Mouse (Mus musculus) bone marrow, adult 2 months (tissue): ENCODE results near the gene Fam213a. TPM values are rescaled to one million over a fixed set of nuclear protein-coding genes. Genes with fewer than 3 reads are reported as not detected.

Experiments used
- H3K27ac ChIP-seq: fragments of 200-500 bp; 2 replicates; pipeline ENCODE4 v1.5.1; 2012; ENCODE audit warnings: low read depth, mild to moderate bottlenecking, control low read depth, inconsistent platforms, low read length; ENCODE audit not compliant: control insufficient read depth, poor library complexity, insufficient read depth
- H3K4me1 ChIP-seq: fragments of 200-500 bp; 2 replicates; pipeline ENCODE4 v1.6.1; 2011; ENCODE audit warnings: low read length; ENCODE audit not compliant: control insufficient read depth, insufficient read depth
- H3K4me3 ChIP-seq: fragments of 200-500 bp; replicated peaks from 2 replicates; pipeline ENCODE3; 2011; ENCODE audit warnings: mild to moderate bottlenecking, low read depth, low read length, control low read depth; ENCODE audit not compliant: control insufficient read depth
- CTCF ChIP-seq: fragments of 200-500 bp; IDR thresholded peaks from 2 replicates; pipeline ENCODE4 v1.5.1; 2011; ENCODE audit warnings: low read length, control low read depth; ENCODE audit not compliant: control insufficient read depth, insufficient read depth
- POLR2A ChIP-seq: fragments of 200-500 bp; IDR thresholded peaks from 2 replicates; pipeline ENCODE4 v1.6.1; 2011; ENCODE audit warnings: low read depth, mild to moderate bottlenecking, control low read depth, low read length, borderline replicate concordance; ENCODE audit not compliant: control insufficient read depth
- WGBS: fragments of 180-500 bp; shearing (Covaris S2); methylation state at CpG from one replicate; pipeline ENCODE4 v1.1.7; 2018; 5-methylcytosine and 5-hydroxymethylcytosine counted together
- polyA plus RNA-seq: library from polyadenylated mRNA; stranded (reverse); fragments of >200 nt; gene quantifications from 2 replicates; pipeline ENCODE4 v1.2.4, GENCODE M21; 2011; ENCODE audit warnings: low replicate concordance; ENCODE audit not compliant: missing spikeins, insufficient read depth, insufficient read length

Gene Fam213a
- polyA plus RNA-seq, 1 experiment = 114 TPM

DNA sequence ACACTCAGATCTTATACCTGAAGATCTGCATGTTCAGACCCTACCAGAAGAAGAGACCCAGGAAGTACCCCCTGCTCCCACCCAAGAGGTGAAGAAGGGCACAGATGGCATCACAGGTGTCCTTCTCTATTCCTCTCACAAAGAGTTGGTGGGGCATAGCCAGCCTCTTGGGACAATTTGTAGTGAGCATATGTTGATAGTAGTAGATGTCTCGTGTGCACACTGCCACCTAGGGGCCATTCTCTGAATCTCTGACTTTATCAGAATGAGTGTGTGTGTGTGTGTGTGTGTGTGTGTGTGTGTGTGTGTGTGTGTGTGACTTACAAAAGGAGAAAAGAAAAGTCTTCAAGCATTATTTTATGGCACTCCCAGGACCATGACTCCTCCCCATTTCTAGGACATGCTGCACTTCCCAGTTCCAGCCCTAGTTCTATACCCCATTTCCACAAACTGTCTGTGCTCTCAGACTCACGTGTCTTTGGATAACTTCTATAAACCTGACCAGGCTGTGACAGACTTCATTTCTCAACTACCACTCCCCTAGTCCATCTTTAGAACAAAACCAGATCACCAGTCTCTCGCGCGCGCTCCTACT, 38.4 kb downstream of the Fam213a start:
- TF ChIP-seq POLR2A = no peak
- peak; percentile 21; the same call in 1 of the 2 replicates for TF ChIP-seq CTCF
- Histone ChIP-seq H3K27ac (no peak overlapping the region), H3K4me3 (no peak overlapping the region), H3K4me1 (peaks cover 2% of the 10 kb centered on the region; the same call in 1 of the 2 replicates)
- 76% methylated on average over 6 of the region's 6 CpGs for WGBS

DNA sequence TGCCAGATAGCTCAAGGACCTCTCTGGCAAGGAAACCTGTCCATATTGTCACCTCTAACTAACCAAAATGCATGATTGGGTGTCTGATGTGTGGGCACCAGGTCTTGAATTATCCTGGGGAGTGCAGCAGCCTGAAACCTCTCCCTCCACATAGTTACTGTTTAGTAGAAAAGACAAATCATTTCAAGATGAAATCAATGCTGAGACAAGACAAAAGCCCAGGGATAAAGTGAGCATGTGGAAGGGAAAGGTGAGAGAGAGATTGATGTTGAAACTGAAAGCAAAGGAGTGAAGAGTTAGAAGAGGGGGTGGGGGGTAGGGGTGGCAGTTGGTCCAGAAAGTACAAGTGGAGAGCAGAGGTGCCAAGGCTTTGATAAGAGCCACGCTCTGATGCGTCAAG, 45.5 kb downstream of the Fam213a start:
- 62% methylated on average over 2 of the region's 2 CpGs for WGBS
- H3K4me3 ChIP-seq = no peak overlapping the region
- H3K4me1 ChIP-seq = peaks cover 7% of the 10 kb centered on the region

DNA sequence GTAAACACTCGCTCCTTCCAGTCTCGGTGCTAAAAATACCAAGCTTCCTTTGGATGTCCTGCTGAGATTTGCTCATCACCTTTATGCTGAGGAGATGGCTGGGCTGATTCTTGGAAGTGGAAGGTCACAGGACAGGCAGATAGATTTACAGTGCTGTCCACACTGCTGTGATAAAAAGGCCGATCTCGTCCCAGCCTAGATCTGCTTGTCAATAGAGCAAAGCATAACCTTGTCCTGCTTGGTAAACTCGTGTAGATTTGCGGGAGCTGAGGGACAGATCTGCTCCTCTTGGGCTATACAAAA, 46.0 kb downstream of the Fam213a start:
- peak overlapping the region; percentile 81 for H3K27ac ChIP-seq
- 9% methylated on average over 6 of the region's 6 CpGs for WGBS
- H3K4me1 ChIP-seq = peaks cover 11% of the 10 kb centered on the region
- H3K4me3 ChIP-seq = peak overlapping the region; percentile 84
- TF ChIP-seq POLR2A (no peak), CTCF (no peak)

More for the DNA sequence above, 45.5 kb downstream of the Fam213a start:
- H3K27ac ChIP-seq = no peak overlapping the region
- TF ChIP-seq CTCF = no peak
- TF ChIP-seq POLR2A = no peak

DNA sequence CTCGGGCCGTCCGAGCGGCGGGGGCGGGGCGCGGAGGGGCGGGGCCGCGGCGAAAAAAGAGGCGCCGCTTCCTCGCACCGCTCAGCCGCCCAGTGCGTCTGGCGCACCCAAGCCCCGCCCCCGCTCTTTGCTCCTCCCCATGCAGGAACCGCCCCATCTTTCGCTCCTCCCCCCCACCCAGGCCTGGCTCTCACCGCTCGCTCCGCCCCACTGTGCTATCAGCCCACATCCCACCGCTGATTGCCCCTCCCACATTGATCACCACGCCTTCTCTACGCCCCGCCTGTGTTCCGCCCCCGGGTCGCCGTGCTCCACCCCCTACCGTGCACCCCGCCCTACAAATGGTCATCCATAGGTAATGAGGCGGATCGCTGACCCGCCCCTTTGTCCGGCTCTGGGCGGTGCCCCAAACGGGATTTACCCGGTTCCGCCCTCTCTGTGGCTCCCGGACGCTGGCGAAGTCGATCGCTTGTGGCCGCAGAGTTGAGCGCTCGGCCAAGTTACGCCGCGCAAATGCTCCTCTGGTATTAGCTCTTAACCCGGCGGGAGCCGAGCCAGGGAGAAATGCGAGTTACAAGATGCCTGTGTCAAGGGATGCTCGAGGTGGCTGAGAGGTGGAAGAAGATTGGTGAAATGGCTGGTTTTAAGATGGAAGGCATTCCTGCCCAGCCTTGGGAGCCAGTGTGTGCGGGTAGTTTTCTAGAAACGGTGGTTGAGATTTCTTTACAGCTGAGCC, 46.6 kb downstream of the Fam213a start:
- Histone ChIP-seq H3K27ac (peak overlapping the region; percentile 98), H3K4me3 (peak overlapping the region; percentile 84), H3K4me1 (peaks cover 11% of the 10 kb centered on the region)
- WGBS = under 1% methylated on average over 59 of the region's 62 CpGs
- TF ChIP-seq CTCF = no peak
- TF ChIP-seq POLR2A = peak; percentile 14; the same call in 1 of the 2 replicates

DNA sequence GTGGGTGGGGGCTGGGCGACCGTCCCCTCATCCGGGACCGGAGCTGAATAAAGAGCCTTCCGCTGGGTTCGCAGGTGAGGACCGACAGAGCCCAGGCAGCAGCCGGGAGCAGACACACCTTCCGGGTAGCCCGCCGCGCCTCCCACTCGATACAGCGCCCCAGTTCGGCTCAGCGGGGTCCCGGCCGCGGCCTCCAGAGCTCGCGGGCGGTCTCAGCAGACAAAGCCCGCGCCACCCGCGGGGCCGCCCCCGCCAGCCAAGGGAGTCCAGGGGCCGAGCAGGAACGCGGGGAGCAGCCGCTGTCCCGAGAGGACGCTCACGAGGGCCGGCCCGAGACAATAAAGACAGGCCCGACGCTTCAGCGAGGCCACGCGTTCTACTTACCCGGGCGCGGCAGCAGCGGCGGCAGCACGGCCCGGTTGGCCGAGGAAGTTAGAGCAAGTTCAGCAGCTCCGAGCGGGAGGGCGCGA, 47.2 kb downstream of the Fam213a start, which contains the start of gene Tspan14:
Tspan14 (minus strand) TSS at position 416 of the 470 bp plus-strand sequence.
- Histone ChIP-seq H3K27ac (peak within 1 kb of the TSS; percentile 98), H3K4me3 (peak within 1 kb of the TSS; percentile 84), H3K4me1 (peaks cover 11% of the 10 kb centered on the region)
- peak; percentile 88; the same call in 1 of the 2 replicates for TF ChIP-seq POLR2A
- TF ChIP-seq CTCF = no peak
- WGBS = under 1% methylated on average over 54 of the region's 54 CpGs

DNA sequence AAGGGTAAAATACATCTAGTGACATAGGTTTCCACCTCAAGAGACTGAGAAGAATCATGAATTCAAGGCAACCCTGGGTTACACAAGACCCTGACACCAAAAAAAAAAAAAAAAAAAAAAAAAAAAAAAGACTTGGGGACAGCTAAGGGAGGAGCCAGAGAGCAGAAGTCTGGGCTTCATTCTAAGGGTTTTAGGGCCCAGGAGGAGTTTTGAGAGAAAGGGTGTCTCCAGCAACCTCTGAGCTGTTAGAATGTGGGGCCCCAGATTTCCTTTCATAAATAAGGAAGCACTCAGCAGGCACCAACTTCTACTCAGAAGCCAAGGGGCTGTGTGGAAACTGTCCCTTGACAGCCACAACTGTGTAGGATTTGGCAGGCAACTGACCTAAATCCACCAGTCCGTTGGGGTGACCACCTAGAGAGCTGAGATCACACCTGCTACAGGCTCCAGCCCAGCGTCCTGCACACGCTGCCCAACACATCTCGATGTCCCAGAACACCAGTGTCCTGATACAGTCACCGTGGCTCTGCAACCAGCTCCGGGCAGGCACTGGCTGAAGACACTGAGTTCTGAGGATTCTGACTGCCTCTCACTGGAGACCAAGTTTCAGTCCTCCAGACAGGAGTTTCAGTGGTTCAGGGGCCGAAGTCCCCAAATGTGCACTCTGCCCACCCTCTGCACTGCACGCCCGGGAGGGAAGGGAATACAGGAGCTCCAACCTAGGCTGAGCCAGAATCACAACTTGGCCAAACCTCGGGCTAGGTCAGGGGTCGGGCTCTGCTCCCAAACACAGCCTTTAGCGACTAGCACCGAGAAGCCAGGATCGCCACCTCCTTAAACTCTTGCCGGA, 47.9 kb downstream of the Fam213a start:
- peaks cover 11% of the 10 kb centered on the region for H3K4me1 ChIP-seq
- TF ChIP-seq CTCF (no peak), POLR2A (no peak)

DNA sequence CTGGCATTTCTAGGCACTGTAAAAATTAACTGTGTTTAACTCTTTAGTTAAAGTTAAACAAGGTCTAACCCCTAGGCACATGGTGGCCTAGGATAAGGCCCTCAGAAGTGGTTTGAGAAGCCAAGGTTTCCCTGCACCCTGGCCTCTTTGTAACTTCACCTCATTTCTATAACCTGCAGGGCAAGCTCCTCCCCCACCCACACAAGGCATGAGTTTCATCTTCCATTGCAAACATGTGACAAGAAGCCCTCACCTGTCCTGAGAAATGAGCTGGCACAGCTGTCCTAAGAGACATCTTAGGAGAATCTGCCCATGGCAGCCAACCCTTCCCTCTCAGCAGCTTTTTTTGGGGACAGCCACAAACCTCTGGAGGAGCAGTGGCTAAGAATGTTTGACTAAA, 48.7 kb downstream of the Fam213a start:
- peaks cover 13% of the 10 kb centered on the region for H3K4me1 ChIP-seq
- H3K27ac ChIP-seq = no peak overlapping the region; the same call in 1 of the 2 replicates
- TF ChIP-seq CTCF (no peak), POLR2A (no peak)
- peak overlapping the region; percentile 38 for H3K4me3 ChIP-seq

More for the DNA sequence above, 47.9 kb downstream of the Fam213a start:
- Histone ChIP-seq H3K27ac (peak overlapping the region; percentile 98), H3K4me3 (peak overlapping the region; percentile 68)
- under 1% methylated on average over 15 of the region's 15 CpGs for WGBS

DNA sequence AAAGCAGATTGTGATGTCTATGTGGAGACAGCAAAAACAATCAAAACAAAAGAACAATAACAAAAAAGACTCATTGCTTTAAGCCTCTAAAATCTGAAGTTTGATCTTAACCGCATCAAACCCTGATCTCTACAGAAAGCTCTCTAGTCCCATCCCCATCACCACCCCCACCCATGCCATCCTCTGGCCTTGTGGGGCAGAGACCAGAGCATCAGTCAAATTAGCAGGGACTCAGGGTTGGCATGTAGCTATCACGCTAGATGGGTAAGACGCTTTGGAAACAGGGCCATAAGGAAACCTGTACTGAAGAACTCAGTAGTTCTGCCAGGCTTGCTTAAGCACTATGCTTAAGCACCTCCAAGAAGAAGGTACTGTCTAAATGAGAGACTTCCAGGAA, 49.4 kb downstream of the Fam213a start:
- no peak overlapping the region for H3K27ac ChIP-seq
- TF ChIP-seq CTCF (no peak), POLR2A (no peak)
- 66% methylated on average over 3 of the region's 3 CpGs for WGBS
- peaks cover 18% of the 10 kb centered on the region for H3K4me1 ChIP-seq
- H3K4me3 ChIP-seq = no peak overlapping the region
